Mouse (Mus musculus): ENCODE results near the gene Atxn7l1.

The Atxn7l1 gene

DNA sequence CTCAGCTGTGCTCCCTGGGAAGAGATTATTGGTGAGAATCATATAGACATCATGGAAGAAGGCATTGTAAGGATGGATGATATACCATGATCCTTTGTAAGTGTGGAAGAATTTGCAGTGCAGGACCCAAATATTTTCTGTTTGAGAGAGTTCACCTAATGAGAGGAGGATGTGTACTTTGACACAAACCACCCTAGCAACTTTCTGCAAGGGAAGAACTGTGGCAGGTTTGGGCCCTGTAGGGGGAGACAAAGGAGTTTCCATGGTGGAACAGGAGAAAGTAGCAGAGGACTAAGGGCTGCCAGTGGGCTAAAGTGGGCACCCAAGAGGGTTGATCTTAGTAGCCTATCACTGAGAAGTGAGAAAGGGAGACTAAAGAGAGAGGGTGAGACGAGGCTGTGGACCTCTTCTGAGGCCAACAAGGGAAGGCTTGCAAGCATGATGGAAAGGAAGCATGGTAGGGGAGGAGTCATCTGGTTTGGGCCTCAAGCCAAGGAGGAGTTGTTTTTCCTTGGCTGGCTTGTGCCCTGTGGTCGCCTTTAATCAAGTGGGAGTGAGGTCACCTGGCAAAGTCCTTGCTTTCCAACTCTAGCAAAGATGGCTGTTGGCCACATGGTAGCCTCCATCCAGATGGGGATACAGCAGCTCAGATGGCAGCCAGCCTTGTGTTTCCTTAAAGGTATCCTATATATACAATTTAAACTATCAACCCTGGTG, 243.5 kb downstream of the Atxn7l1 start:
- no peak for DNase-seq

DNA sequence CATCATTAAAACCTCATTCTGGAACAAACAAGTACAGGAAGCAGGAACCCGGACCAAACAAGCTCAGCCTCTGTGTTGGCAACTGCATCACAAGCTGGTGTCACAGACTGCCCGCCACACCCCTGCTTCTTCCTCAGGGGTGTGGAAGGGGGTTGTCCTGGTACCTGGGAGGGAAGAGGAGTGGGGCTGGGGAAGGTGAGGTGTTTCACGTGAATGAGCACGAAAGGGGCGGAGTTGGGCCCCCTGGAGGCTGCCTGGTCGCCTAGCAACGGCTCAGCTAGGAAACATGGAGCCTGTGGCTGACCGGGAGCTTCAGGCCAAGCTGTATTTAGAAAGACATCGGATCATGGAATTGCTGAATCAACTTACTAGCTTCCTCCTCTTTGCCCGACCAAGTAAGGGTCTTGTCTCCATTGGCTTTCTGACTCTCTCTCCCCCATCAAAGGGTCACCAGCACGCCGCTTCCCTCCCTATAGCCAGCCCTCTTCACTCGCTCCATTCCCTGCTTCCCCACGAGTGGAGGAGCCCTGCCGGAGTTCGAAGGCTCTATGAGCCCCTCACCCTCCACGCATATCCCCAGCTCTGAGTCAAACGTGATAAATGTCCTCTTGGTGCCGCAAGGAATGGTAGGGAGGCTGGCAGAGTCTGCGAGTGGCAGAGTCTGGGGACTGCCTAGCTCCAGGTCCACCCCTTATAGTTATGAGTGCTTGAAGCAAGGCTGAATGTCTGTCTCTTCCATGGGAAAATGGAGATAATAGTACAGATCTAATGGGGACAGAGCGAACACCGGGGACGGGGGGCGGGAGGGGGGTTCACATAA, 247.5 kb downstream of the Atxn7l1 start, which contains the start of gene Efcab10:
Efcab10 (plus strand) TSS at position 51 of the 820 bp plus-strand sequence.
- DNase-seq: peak; percentile 54 to 64

DNA sequence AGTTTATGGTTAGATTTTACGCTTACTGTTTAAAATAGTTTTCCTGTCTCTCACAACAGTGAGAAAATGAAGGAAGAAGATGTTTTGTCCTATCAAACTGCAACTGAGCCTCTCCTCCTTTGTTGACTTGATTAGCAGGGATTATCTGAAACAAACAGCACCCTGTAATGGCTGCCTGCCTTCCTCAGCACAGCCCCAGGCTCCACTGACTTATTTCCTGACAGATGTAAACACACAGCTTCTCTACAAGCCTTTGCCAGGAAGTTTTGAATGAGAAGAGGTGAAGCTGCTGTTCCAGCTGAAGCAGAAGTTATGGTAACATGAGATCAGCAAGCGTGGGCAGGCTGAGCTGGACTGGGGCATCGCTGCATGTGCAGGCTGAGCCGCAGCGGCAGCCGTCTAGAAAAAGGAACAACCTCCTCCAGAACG, 255.8 kb downstream of the Atxn7l1 start:
- DNase-seq: no peak

DNA sequence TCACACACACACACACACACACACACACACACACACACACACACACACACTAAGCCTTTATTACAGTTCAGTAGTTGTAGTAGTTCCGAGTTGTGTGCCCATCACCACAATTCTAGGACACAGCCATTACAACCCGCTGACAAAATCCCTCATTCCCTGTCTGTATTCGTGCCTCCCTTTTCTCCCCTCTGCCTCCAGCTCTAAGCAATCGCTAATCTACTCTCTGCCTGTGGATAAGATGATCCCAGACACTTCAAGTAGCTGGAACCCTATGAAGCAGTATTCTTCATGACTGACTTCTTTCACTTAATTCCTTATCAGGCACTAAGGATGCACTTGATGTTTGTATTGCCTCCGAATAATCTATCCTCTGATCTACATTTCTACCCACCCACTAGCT, 257.5 kb downstream of the Atxn7l1 start:
- no peak for DNase-seq

DNA sequence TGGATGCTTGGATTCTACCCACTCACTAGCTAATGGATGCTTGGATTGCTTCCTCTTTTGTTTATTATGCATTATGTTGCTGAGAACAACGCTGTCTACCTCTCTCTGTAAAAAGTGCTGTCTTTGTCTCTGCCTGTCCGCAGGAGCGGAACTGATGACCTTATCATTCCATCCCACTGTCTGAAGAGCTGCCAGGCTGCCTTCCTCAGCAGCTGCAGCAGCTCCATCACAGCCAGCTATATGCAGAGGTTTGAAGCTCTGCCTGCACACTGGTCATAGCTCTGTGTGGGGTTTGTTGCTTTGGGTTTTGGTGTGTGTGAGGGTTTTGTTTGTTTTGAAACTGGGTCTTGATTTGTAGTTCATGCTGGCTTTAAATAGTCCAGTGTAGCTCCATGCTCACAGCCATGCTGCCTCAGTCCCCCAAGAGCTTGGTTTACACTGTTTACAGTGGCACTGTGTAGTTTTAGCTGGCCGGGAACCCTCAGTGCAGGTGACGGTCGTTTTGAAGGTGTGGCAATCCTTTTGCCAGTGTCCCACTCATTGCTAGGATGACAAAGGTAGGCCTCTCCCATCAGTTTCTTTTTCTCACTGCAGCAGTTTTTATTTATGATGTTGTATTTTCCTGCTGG, 258.0 kb downstream of the Atxn7l1 start:
- no peak for DNase-seq

DNA sequence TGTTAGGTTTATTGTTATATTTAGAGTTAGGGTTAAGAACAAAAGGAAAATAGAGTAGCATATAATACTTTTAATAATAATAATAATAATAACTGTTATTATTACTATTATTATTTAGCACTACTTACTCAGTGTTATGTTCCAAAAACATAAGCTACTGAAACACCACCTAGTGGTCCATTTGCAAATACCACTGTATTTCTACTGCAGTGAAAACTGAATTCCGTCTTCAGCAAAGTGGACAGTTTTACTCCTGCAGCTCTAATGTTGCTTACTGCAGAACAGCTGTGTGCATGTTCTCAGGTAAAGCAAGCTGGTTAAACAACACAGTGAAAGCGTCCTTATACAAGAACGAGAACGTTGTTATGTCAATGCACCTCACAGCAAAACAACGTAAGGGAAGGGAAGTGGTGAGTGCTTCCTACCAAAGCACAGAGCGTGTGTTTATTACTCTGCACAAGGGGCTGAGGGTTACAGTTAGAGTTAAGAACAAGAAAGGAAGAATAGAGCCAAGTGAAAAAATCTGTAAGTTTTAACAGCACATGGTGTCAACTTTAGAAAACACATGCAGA, 264.2 kb downstream of the Atxn7l1 start:
- peak in 1 of 2 experiments; percentile 22 for DNase-seq
